Mouse (Mus musculus) embryonic facial prominence, embryonic 12.5 days (tissue): ENCODE results near the gene Nkx2-1. TPM values are rescaled to one million over a fixed set of nuclear protein-coding genes. Genes with fewer than 3 reads are reported as not detected.
A peak's percentile ranks its signal among the peaks of the same experiment; 100 is the strongest.

ENCODE experiments used
- ATAC-seq: fragments of 200-750 bp; cut with Nextera tagmentation; 2 replicates; pipeline ENCODE4 v1.8.0; 2017; ENCODE audit not compliant: insufficient number of reproducible peaks, insufficient read depth, low FRiP score, low TSS enrichment
- H3K27ac ChIP-seq: fragments of 300-500 bp; sonication (generic); 2 replicates; pipeline ENCODE4 v1.5.1; 2016; ENCODE audit warnings: mild to moderate bottlenecking
- H3K27me3 ChIP-seq: fragments of 300-500 bp; sonication (generic); 2 replicates; pipeline ENCODE4 v1.6.1; 2016; ENCODE audit warnings: mild to moderate bottlenecking, moderate library complexity
- H3K36me3 ChIP-seq: fragments of 300-500 bp; sonication (generic); 2 replicates; pipeline ENCODE4 v1.6.1; 2016; ENCODE audit warnings: mild to moderate bottlenecking
- H3K4me1 ChIP-seq: fragments of 300-500 bp; sonication (generic); 2 replicates; pipeline ENCODE4 v1.6.1; 2016
- H3K4me2 ChIP-seq: fragments of 300-500 bp; sonication (generic); replicated peaks from 2 replicates; pipeline ENCODE4 v1.6.1; 2016; ENCODE audit warnings: mild to moderate bottlenecking, moderate library complexity
- H3K4me3 ChIP-seq: fragments of 300-500 bp; sonication (generic); 2 replicates; pipeline ENCODE4 v1.5.1; 2016; ENCODE audit warnings: mild to moderate bottlenecking
- H3K9ac ChIP-seq: fragments of 300-500 bp; sonication (generic); 2 replicates; pipeline ENCODE4 v1.6.1; 2016; ENCODE audit warnings: mild to moderate bottlenecking, moderate library complexity
- H3K9me3 ChIP-seq: fragments of 300-500 bp; sonication (generic); 2 replicates; pipeline ENCODE4 v1.6.1; 2016; ENCODE audit warnings: mild to moderate bottlenecking, moderate library complexity
- WGBS: fragments of 180-500 bp; shearing (Covaris S2); methylation state at CpG from one replicate; pipeline ENCODE4 v1.1.7; 2016; 5-methylcytosine and 5-hydroxymethylcytosine counted together
- polyA plus RNA-seq: library from polyadenylated mRNA; unstranded; fragments of >200 nt; fragmentation: Nextera tagmentation; extraction: Ambion mirVana; gene quantifications from 2 replicates; pipeline ENCODE4 v1.2.1, GENCODE M21; 2016

Nkx2-1 gene
- polyA plus RNA-seq, 1 experiment from 2014 or later: 1.6 TPM

DNA sequence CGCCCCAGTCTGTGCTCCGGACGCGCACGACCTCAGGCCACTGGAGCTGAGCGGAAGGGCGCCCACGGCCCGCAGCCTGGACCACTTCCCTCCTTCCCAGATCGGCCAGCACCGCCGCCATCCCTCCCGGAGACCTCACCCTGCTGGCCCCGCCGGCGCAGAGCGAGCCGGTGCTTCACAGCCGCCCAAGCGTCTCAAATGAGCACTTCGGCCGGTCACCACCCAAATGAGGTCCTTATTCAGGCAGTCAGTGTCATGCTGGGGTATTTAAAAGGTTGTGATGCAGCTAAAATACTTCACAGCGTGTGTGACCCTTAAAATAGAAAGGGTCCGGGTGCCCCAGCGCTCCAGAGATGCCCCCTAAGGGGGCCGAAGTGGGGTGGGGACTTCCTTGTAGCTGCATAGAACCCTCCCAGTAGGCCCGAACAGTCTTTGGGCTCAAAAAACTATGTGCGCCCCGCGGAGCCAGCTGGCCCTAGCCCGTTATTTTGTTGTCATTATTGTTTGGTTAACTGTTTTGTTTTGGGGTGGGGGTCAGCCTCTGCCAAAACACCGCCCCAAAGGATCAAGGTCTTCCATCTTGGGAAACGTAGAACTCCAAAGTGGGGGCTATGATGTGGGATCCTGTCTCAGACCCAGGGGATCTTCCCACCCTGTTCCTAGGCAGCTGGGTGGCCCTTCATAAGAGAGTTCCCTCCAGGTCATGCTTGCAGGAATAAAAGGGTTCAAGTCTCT, 15.4 kb downstream of the Nkx2-1 start:
- H3K9ac ChIP-seq: no peak overlapping the region
- H3K36me3 ChIP-seq: no peaks in the 10 kb centered on the region
- peak overlapping the region; percentile 21; the same call in 1 of the 2 replicates for H3K4me3 ChIP-seq
- H3K27ac ChIP-seq: no peak overlapping the region
- H3K9me3 ChIP-seq: no peaks in the 10 kb centered on the region
- 1% methylated on average over 33 of the region's 33 CpGs for WGBS
- H3K27me3 ChIP-seq: peaks cover 84% of the 10 kb centered on the region
- H3K4me1 ChIP-seq: 0 out of 2 replicates have a peak, but pooled peaks cover 9% of the 10 kb centered on the region
- peak overlapping the region; percentile 5; the same call in 1 of the 2 replicates for H3K4me2 ChIP-seq
- peak; percentile 60; the same call in 1 of the 2 replicates for ATAC-seq

DNA sequence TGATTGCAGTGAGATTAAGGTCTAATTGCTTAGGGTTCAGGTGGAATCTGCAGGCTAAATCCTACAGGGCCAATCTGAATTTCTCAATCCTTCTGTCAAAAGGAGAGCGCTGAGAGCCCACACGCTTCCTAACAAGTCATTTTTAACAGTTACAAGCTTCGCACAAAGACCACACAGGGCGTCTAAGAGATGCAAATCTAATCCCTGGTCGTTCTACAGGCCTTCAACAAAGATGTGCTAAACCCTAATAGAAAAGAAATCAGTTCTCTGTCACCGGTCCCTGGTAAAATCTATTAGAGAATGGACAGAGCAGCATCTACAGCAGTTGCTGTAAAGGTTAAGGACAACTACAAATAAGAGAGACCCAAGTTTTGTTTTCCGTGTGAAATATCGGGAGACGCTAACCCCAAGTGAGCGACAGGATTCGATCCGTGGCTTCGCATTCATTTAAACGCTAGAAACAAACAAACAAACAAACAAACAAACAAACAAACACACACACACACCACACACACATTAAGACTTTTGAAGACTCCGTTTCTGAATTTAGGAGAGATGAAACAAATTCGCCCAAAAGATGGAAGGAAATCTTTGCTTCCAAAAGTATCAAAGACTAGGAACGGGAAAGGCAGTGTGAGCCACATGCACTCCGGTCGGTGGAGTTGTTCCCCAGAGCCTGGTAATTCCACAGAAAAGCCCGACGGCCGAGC, 16.2 kb downstream of the Nkx2-1 start:
- Histone ChIP-seq H3K27ac (no peak overlapping the region), H3K4me3 (peak overlapping the region; percentile 21; the same call in 1 of the 2 replicates), H3K27me3 (peaks cover 77% of the 10 kb centered on the region), H3K36me3 (no peaks in the 10 kb centered on the region), H3K4me1 (0 out of 2 replicates have a peak, but pooled peaks cover 9% of the 10 kb centered on the region), H3K9ac (no peak overlapping the region), H3K4me2 (peak overlapping the region; percentile 5; the same call in 1 of the 2 replicates), H3K9me3 (no peaks in the 10 kb centered on the region)
- WGBS: 2% methylated on average over 22 of the region's 22 CpGs
- ATAC-seq: no peak

DNA sequence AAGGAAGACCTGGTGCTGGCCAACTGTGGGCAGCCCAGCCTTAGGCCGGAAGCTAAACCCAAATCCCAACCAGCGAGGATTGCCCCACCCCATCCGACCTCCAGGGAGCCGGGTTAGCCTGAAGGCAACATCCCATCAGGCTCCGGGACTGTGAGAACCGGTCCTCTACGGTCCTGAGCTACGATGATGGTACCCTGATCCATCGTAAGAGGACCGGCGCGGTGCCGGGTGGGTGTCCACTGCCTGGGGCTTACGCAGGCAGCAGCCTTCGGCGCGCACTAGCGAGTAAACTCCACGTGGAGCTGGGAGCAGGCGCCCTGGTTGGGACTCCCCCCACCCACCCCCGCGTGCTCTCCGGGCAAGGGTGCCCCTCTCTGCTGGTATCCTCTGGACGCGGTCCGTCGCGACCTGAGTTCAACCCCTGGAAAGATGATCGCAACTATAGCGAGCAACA, 16.9 kb downstream of the Nkx2-1 start:
- Histone ChIP-seq H3K9ac (no peak overlapping the region), H3K27ac (no peak overlapping the region), H3K27me3 (peaks cover 78% of the 10 kb centered on the region), H3K4me1 (0 out of 2 replicates have a peak, but pooled peaks cover 9% of the 10 kb centered on the region), H3K9me3 (no peaks in the 10 kb centered on the region), H3K4me3 (peak overlapping the region; percentile 12; the same call in 1 of the 2 replicates), H3K4me2 (peak overlapping the region; percentile 35), H3K36me3 (no peaks in the 10 kb centered on the region)
- ATAC-seq: no peak
- under 1% methylated on average over 30 of the region's 30 CpGs for WGBS

DNA sequence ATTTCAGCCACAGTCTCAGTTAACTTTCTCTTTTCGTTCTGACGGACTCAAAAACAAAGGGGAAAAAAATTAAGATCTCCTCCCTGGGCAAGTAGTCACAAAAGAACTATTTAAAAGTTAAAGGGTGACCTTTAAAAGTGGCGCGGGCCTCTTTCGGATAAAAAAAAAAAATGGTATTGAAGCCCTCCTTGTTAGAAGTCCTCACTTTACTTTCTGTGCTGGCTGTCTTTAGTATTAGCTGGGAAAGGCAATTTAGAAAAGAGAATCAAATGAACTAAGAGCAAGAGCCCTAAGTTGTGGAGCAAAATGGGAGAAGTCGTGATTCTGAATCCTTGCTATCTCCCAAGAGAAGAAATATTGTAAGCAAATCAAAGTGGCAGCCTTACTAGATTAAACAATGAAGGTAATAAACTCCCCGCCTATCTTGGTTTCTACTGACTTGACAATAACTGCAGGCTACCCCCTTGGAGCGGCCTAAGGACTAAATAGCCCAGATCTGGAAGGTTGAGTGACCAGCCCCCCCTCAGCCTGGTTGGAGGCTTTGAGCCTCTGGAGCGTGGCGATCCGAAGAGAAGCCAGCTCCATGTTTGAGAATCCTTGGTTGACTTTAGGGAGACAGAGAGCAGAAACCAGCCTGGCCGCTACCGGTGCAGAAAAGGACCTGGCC, 17.5 kb downstream of the Nkx2-1 start:
- Histone ChIP-seq H3K9ac (no peak overlapping the region), H3K4me3 (peak overlapping the region; percentile 12; the same call in 1 of the 2 replicates), H3K36me3 (no peaks in the 10 kb centered on the region), H3K4me2 (peak overlapping the region; percentile 35; the same call in 1 of the 2 replicates), H3K27me3 (peaks cover 72% of the 10 kb centered on the region), H3K4me1 (0 out of 2 replicates have a peak, but pooled peaks cover 9% of the 10 kb centered on the region), H3K9me3 (no peaks in the 10 kb centered on the region), H3K27ac (no peak overlapping the region)
- WGBS: 18% methylated on average over 13 of the region's 13 CpGs
- ATAC-seq: no peak

DNA sequence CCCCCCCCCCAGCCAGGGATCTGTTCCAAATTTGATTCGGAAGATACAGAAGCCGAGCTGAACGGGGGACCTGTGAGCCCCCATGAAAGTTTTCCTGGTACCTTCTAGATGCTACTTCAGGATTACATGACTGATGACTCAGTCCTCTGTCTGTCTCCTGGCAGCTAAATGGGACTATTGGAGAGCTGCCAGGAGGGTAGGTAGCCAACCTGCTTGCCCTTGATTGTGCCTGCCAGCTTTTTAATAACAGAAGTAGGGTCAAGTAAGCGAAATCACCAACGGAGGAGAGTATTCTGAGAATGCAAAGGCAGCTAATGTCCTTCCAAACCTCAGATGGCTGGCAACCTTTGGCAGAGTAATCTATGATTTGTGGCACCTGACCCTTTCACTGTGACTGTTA, 18.5 kb downstream of the Nkx2-1 start:
- Histone ChIP-seq H3K9ac (no peak overlapping the region), H3K27ac (no peak overlapping the region), H3K27me3 (peaks cover 64% of the 10 kb centered on the region), H3K36me3 (no peaks in the 10 kb centered on the region), H3K4me2 (no peak overlapping the region), H3K9me3 (no peaks in the 10 kb centered on the region), H3K4me1 (0 out of 2 replicates have a peak, but pooled peaks cover 9% of the 10 kb centered on the region), H3K4me3 (no peak overlapping the region)
- WGBS: 63% methylated on average over 5 of the region's 5 CpGs
- no peak for ATAC-seq

DNA sequence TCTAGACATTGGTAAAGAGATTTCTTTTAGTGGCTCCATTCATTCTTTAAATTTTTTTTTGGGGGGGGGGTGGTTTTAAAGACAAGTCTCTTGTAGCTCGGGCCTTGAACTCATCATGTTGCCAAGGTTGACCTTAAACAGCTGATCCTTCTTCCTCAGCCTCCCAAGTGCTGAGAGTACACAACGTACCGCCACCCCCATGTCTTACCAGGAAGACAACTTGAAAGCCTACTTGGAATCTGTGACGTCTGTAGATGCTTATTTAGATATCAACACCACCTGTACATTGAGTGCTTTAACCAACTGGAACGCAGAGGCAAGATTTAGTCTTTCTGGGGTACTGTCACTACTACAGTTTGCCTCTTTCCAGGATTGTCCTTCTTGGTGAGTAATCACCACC, 21.9 kb downstream of the Nkx2-1 start:
- no peak for ATAC-seq
- Histone ChIP-seq H3K4me2 (no peak overlapping the region), H3K4me3 (no peak overlapping the region), H3K36me3 (no peaks in the 10 kb centered on the region), H3K4me1 (0 out of 2 replicates have a peak, but pooled peaks cover 3% of the 10 kb centered on the region), H3K27me3 (peaks cover 40% of the 10 kb centered on the region), H3K9ac (no peak overlapping the region), H3K27ac (no peak overlapping the region), H3K9me3 (no peaks in the 10 kb centered on the region)
- 80% methylated on average over 5 of the region's 5 CpGs for WGBS

DNA sequence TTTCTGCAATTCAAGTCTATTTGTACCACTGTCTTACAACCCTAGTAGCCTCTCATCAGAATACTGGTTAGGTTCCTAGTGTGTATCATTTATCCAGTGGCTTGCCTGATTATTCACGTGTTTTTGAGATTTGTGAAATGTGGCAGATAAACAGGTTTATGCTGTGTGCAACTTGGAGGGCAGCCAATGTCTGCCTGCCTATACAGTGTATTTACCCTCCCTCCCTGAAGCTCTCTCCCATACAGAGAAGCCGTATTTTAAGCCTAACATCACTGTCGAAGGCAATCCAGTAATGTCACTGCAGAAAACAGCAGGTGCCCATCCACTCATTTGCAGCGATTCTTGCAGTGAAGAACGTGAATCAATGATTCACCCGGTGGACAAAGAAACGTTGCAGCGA, 28.3 kb downstream of the Nkx2-1 start:
- Histone ChIP-seq H3K27me3 (peaks cover 19% of the 10 kb centered on the region), H3K4me2 (no peak overlapping the region), H3K9ac (no peak overlapping the region), H3K9me3 (no peaks in the 10 kb centered on the region), H3K36me3 (no peaks in the 10 kb centered on the region), H3K4me1 (no peaks in the 10 kb centered on the region), H3K27ac (no peak overlapping the region), H3K4me3 (no peak overlapping the region)
- ATAC-seq: no peak
- WGBS: 52% methylated on average over 8 of the region's 8 CpGs

DNA sequence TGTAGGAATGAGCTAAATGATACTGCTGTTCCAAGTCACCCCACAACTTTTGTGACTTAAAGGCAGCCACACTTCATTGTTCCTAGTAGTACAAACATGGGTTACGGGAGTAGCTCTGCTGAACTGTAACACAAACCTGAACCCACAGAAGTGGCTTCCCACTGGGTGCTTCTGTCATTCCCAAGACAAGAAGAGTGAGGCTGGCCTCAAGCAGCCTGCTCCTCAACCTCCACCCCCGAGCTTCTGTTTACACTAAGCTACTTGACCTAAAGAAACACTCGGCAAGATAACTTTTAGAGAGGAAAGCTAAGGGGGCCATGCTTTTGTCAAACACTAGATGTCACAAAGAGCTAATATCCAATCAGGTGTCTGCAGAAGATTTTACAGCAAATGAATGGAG, 49.7 kb downstream of the Nkx2-1 start:
- Histone ChIP-seq H3K9me3 (no peaks in the 10 kb centered on the region), H3K27ac (no peak overlapping the region), H3K4me1 (no peaks in the 10 kb centered on the region), H3K4me3 (no peak overlapping the region), H3K4me2 (no peak overlapping the region), H3K27me3 (no peaks in the 10 kb centered on the region), H3K9ac (no peak overlapping the region), H3K36me3 (no peaks in the 10 kb centered on the region)
- no peak for ATAC-seq
- 51% methylated on average over 3 of the region's 3 CpGs for WGBS

DNA sequence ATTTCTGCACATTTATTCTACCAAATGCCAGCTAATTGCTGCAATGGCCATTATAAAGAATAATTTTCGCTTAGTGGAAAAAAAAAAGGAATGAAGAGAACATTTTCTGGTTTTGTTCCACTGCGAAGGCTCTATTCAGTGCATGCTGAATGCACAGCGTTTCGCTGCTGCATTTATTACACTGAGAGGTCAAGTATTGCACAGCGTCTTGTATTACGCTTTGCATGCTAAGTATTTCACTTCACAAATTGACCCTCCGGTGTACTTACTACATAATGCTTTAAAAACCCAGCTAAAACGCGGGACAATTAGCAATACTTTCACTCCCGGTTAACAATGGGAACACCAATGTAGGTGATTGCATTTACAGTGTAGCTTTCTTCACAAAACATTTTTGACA, 54.1 kb downstream of the Nkx2-1 start:
- 73% methylated on average over 10 of the region's 10 CpGs for WGBS

More for the DNA sequence above, 54.1 kb downstream of the Nkx2-1 start:
- Histone ChIP-seq H3K4me1 (no peaks in the 10 kb centered on the region), H3K27me3 (no peaks in the 10 kb centered on the region), H3K4me3 (no peak overlapping the region), H3K27ac (no peak overlapping the region), H3K9me3 (no peaks in the 10 kb centered on the region), H3K4me2 (no peak overlapping the region), H3K36me3 (no peaks in the 10 kb centered on the region), H3K9ac (no peak overlapping the region)
- no peak for ATAC-seq
